Mouse (Mus musculus): Measurements from ENCODE around the gene Slc2a8. TPM values are rescaled to one million over a fixed set of nuclear protein-coding genes. Genes with fewer than 3 reads are reported as not detected.

The Slc2a8 gene
- polyA plus RNA-seq, 1 experiment from 2014 or later = 11.2 TPM

- Histone ChIP-seq H3K27me3 (replicated peaks) (no peaks in the 10 kb centered on the region), H3K9ac (no peak overlapping the region), H3K9me3 (replicated peaks) (no peaks in the 10 kb centered on the region), H3K36me3 (peaks cover 19% of the 10 kb centered on the region), H3K4me2 (no peak overlapping the region), H3K4me3 (no peak overlapping the region), H3K4me1 (peaks cover 33% of the 10 kb centered on the region), H3K27ac (no peak overlapping the region)
- 60% methylated on average over 8 of the region's 8 CpGs for WGBS (ENCODE audit: insufficient replicate concordance)
- ATAC-seq = no peak
Observed at GRCm38 (mm10) chr2:32969326-32969725, 12.6 kb downstream of the Slc2a8 start.

DNA sequence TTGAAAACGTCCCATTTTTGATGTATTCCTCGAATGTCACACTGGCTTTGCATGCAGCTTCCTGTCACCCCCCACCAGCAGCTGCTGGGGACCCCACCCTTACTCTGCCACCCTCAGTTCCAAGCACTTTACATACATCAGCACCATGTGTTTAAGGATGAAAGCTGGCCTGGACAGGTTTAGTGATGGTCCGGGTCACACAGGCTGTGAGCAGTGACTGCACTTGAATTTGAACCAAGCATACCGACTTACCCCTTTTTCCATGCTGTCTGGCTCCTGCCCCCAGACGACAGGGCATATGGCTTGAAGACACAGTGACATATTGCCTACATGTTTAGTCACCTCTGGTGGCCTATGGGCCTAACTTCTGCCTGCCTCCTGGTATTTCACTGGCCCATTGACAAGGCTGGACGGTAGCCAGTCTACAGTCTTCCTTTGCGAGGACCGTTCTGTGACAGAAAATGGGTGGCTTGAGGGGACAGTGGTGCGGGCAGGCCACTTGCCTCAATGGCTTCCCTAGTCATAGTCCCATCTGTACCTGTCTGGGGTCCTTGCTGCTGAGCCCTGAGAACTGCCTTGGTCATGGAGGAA lies 13.8 kb downstream of the Slc2a8 start:
- Histone ChIP-seq H3K27me3 (replicated peaks) (no peaks in the 10 kb centered on the region), H3K27ac (no peak overlapping the region; the same call in 1 of the 2 replicates), H3K36me3 (peaks cover 22% of the 10 kb centered on the region), H3K9me3 (replicated peaks) (no peaks in the 10 kb centered on the region), H3K4me3 (peak overlapping the region; percentile 74), H3K4me2 (peak overlapping the region; percentile 94), H3K9ac (peak overlapping the region; percentile 87; the same call in 1 of the 2 replicates), H3K4me1 (peaks cover 45% of the 10 kb centered on the region)
- WGBS (ENCODE audit: insufficient replicate concordance) = 72% methylated on average over 9 of the region's 9 CpGs
- ATAC-seq = no peak

- H3K4me2 ChIP-seq = peak overlapping the region; percentile 94
- peaks cover 30% of the 10 kb centered on the region for H3K36me3 ChIP-seq
- no peaks in the 10 kb centered on the region for H3K27me3 ChIP-seq (replicated peaks)
- peaks cover 57% of the 10 kb centered on the region for H3K4me1 ChIP-seq
- peak; percentile 79 for ATAC-seq
- peak overlapping the region; percentile 74 for H3K4me3 ChIP-seq
- H3K27ac ChIP-seq = peak overlapping the region; percentile 89
- under 1% methylated on average over 55 of the region's 55 CpGs for WGBS (ENCODE audit: insufficient replicate concordance)
- H3K9ac ChIP-seq = peak overlapping the region; percentile 87
- no peaks in the 10 kb centered on the region for H3K9me3 ChIP-seq (replicated peaks)
Observed at GRCm38 (mm10) chr2:32966689-32967631, 14.9 kb downstream of the Slc2a8 start.

GRCm38 (mm10) chr2:32966184-32966688 lies 15.6 kb downstream of the Slc2a8 start:
- Histone ChIP-seq H3K9me3 (replicated peaks) (no peaks in the 10 kb centered on the region), H3K4me1 (peaks cover 60% of the 10 kb centered on the region), H3K4me2 (peak overlapping the region; percentile 94), H3K27me3 (replicated peaks) (no peaks in the 10 kb centered on the region), H3K9ac (peak overlapping the region; percentile 87), H3K27ac (peak overlapping the region; percentile 89), H3K36me3 (peaks cover 31% of the 10 kb centered on the region), H3K4me3 (peak overlapping the region; percentile 74)
- no peak; the same call in 1 of the 2 replicates for ATAC-seq
- WGBS (ENCODE audit: insufficient replicate concordance) = 7% methylated on average over 13 of the region's 13 CpGs

DNA sequence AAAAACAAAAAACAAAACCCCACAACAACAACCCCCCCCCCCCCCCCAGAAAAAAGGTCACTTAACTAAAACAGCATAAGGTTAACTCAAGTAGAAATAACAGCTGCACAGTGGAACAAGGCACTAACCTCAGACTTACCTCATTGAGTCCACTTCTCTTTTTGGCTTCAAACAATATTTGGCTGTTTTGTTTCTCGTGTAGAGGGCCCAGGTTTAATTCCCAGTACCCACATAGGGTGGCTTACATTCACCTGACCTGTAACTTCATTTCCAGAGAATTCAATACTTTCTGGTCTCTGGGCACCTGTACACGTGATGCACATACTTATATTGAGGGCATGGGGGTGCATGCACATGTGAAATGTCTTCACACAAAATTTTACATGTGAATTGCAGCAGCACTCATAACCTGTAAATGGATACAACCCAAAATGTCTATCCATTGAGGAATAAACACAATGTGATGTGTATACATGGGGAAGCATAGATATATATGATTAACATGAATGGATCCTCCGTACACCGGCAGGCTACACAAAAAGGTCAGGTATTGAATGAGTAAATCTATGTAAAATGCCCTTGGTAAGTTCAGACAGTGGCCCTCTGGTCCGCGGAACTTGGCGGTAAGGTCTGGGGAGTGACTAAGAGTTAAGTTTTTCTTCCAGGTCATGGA lies 16.2 kb downstream of the Slc2a8 start:
- Histone ChIP-seq H3K36me3 (peaks cover 31% of the 10 kb centered on the region), H3K4me1 (peaks cover 66% of the 10 kb centered on the region), H3K9me3 (replicated peaks) (no peaks in the 10 kb centered on the region), H3K4me2 (peak overlapping the region; percentile 94), H3K4me3 (peak overlapping the region; percentile 74), H3K9ac (peak overlapping the region; percentile 87), H3K27ac (peak overlapping the region; percentile 89), H3K27me3 (replicated peaks) (no peaks in the 10 kb centered on the region)
- no peak for ATAC-seq
- 5% methylated on average over 7 of the region's 7 CpGs for WGBS (ENCODE audit: insufficient replicate concordance)

DNA sequence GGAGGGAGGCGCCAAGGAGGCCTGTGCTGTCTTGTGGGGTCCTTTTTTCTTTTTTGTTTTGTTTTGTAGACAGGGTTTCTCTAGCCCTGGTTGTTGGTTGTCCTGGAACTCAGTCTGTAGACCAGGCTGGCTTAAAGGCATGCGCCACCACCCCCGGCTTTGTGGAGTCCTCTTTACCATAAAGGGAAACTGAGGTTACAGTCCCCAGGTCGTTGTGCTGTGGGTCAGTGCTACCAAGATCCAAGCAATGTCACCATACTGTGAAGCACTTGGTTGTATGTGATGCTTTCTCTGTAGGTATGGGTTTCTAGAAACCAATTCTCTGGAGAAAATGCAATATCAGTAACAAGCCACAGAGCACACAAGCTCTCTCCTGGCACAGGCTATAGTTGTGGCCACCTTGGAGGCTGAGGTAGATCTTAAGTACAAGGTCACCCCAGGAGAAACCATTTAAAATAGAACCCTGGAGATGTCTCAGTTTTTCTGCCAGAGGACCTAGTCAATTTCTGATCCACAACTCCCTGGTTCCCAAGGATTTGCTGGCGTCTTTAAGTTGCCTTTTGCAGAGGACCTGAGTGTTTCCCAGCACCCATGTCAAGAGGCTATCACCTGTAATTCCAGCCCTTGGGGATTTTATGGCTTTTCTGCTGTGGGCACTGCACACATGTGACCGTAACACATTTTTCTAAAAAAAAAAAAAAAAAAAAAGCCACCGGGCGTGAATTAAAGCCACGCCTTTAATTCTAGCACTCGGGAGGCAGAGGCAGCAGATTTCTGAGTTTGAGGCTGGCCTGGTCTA lies 17.0 kb downstream of the Slc2a8 start:
- H3K9ac ChIP-seq = peak overlapping the region; percentile 52
- peak overlapping the region; percentile 94 for H3K27ac ChIP-seq
- WGBS (ENCODE audit: insufficient replicate concordance) = 24% methylated on average over 10 of the region's 10 CpGs

DNA sequence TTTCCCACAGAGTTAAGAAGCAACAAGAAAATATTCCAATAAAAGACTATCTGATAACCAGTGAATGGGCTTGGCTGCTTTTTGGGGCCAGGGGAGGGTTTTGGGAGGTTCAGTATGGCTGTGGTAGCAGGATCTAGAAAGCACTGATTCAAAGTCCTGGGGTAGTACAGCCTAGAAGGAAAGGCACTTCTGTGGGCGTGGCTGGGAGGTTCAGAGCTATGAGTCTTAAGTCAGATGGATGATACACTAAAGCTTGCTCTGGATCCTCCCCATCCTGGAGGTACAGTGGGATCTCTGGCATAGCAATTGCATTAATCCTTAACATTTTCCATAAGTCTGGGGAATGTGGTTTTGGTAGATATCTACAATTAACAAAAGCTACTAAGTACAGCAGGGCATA lies 17.9 kb downstream of the Slc2a8 start:
- peak overlapping the region; percentile 94 for H3K27ac ChIP-seq
- no peaks in the 10 kb centered on the region for H3K27me3 ChIP-seq (replicated peaks)
- H3K4me1 ChIP-seq = peaks cover 73% of the 10 kb centered on the region
- peak overlapping the region; percentile 86 for H3K4me3 ChIP-seq
- no peaks in the 10 kb centered on the region for H3K9me3 ChIP-seq (replicated peaks)
- peaks cover 31% of the 10 kb centered on the region for H3K36me3 ChIP-seq
- H3K4me2 ChIP-seq = peak overlapping the region; percentile 96
- H3K9ac ChIP-seq = peak overlapping the region; percentile 94
- WGBS (ENCODE audit: insufficient replicate concordance) = 32% methylated on average over 1 of the region's 1 CpGs
- no peak for ATAC-seq

More for the DNA sequence above, 17.0 kb downstream of the Slc2a8 start:
- peak overlapping the region; percentile 86; the same call in 1 of the 2 replicates for H3K4me3 ChIP-seq
- H3K4me1 ChIP-seq = peaks cover 73% of the 10 kb centered on the region
- H3K27me3 ChIP-seq (replicated peaks) = no peaks in the 10 kb centered on the region
- no peaks in the 10 kb centered on the region for H3K9me3 ChIP-seq (replicated peaks)
- no peak for ATAC-seq
- H3K4me2 ChIP-seq = peak overlapping the region; percentile 96
- H3K36me3 ChIP-seq = peaks cover 31% of the 10 kb centered on the region

- H3K4me2 ChIP-seq = peak overlapping the region; percentile 96
- ATAC-seq = no peak
- 34% methylated on average over 4 of the region's 4 CpGs for WGBS (ENCODE audit: insufficient replicate concordance)
- peak overlapping the region; percentile 94 for H3K9ac ChIP-seq
- H3K4me1 ChIP-seq = peaks cover 73% of the 10 kb centered on the region
- H3K27ac ChIP-seq = peak overlapping the region; percentile 94
- peaks cover 31% of the 10 kb centered on the region for H3K36me3 ChIP-seq
- no peaks in the 10 kb centered on the region for H3K9me3 ChIP-seq (replicated peaks)
- H3K4me3 ChIP-seq = peak overlapping the region; percentile 86
- H3K27me3 ChIP-seq (replicated peaks) = no peaks in the 10 kb centered on the region
Observed at GRCm38 (mm10) chr2:32963544-32963943, 18.3 kb downstream of the Slc2a8 start.

DNA sequence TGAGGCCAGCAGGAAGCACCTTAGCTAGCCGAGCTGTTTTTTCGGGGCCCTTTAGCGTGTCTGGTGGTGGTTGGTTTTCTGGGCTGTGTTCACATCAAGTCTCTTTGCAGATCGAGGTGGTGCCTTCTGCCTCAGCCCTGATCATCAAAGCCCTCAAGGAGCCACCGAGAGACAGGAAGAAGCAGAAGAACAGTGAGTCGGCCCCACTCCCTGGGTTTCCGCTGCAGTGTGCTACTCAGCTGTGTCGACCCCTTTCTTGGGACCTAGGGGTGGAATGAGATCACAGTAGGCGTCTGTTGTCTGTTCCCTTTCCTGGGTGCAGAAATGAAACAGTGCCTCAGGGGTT lies 19.0 kb downstream of the Slc2a8 start:
- Histone ChIP-seq H3K27me3 (replicated peaks) (no peaks in the 10 kb centered on the region), H3K4me1 (peaks cover 69% of the 10 kb centered on the region), H3K4me2 (peak overlapping the region; percentile 96), H3K27ac (peak overlapping the region; percentile 94), H3K36me3 (peaks cover 31% of the 10 kb centered on the region), H3K9me3 (replicated peaks) (no peaks in the 10 kb centered on the region), H3K4me3 (peak overlapping the region; percentile 86), H3K9ac (peak overlapping the region; percentile 94)
- no peak for ATAC-seq
- 1% methylated on average over 9 of the region's 9 CpGs for WGBS (ENCODE audit: insufficient replicate concordance)

DNA sequence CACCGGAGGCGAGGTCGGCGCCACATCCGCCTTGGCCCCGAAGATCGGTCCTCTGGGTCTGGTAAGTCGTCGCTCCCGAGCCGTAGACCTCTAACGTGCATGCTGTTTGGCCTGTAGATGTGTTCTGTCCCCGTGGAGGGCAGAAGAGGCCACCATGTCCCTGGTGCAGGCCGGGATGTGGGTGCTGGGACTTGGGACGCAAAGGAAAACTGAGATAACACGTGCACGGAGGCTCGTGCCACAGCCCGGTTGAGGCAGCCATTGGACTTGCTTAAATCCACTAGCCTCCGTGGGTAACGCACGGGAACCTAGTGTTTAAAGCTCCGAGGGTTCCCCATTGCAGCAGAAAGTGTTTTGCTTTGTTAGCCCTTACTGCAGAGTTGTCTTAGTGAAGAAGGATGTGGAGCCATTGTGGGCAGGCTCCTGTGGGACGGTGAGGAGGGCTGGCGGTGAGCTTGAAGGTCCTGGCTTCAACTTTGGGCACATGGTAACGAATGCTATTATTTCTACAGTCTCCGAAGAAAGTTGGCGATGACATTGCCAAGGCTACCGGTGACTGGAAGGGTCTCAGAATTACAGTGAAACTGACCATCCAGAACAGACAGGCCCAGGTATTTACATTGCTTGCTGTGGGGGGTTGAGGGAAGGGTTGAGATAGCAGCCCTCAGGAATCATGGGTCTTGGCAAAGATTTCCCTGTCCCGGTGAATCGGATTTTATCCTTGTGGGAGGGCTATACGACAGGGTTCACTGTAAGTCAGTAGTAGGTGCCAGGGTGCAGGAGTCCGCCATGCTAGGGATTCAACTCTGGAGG lies 19.6 kb downstream of the Slc2a8 start:
- Histone ChIP-seq H3K9ac (peak overlapping the region; percentile 94), H3K4me1 (peaks cover 63% of the 10 kb centered on the region), H3K27ac (peak overlapping the region; percentile 94), H3K4me2 (peak overlapping the region; percentile 96), H3K36me3 (peaks cover 35% of the 10 kb centered on the region), H3K4me3 (peak overlapping the region; percentile 86), H3K9me3 (replicated peaks) (no peaks in the 10 kb centered on the region), H3K27me3 (replicated peaks) (no peaks in the 10 kb centered on the region)
- WGBS (ENCODE audit: insufficient replicate concordance) = under 1% methylated on average over 33 of the region's 33 CpGs
- no peak for ATAC-seq

Measured in liver, embryonic 12.5 days (tissue).